Mouse (Mus musculus): ENCODE data around the gene Esr1.

DNA sequence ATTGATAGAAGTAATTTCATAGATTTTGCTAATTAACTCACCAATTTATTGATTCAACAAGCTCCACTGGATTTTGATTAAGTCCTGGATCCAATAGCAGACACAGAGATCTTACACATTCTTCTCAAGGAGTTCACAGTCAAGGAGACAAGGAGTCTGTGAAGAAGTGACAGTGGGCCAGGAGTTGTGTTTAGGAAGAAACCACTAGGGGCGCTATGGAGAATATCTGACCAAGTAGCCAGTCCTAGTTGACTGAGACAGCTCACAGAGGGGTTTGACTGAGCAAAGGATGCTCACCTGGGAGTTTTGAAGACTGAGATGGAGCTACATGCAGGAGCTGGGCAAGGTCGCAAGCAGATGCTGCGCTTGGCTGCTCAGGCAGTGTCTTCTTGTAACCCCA is 113.5 kb downstream of the Esr1 start:
- TF ChIP-seq POLR2A (IDR thresholded peaks at IDR 0.05; ENCODE audit: borderline replicate concordance, control insufficient read depth, low read depth, low read length), result no peak
- TF ChIP-seq CTCF (IDR thresholded peaks at IDR 0.05; ENCODE audit: control insufficient read depth, insufficient read depth, low read length), result no peak

Measured in bone marrow, adult 2 months (tissue).